Mouse (Mus musculus) lung, embryonic 16.5 days (tissue): Measurements from ENCODE around the gene Dusp23. TPM values are rescaled to one million over a fixed set of nuclear protein-coding genes. Genes with fewer than 3 reads are reported as not detected.

ENCODE experiments used
- ATAC-seq: fragments of 200-750 bp; cut with Nextera tagmentation; 2 replicates; pipeline ENCODE4 v1.8.0; 2017; ENCODE audit warnings: low read depth, mild to moderate bottlenecking, moderate library complexity
- H3K27ac ChIP-seq: fragments of 300-500 bp; sonication (generic); 2 replicates; pipeline ENCODE4 v1.5.1; 2014; ENCODE audit warnings: mild to moderate bottlenecking, control low read depth, low read length
- H3K27me3 ChIP-seq: fragments of 300-500 bp; sonication (generic); 2 replicates; pipeline ENCODE4 v1.6.1; 2014; ENCODE audit warnings: low read depth, low read length, mixed read lengths; ENCODE audit not compliant: control insufficient read depth, insufficient read depth
- H3K36me3 ChIP-seq: fragments of 300-500 bp; sonication (generic); 2 replicates; pipeline ENCODE4 v1.6.1; 2014; ENCODE audit warnings: low read length; ENCODE audit not compliant: control insufficient read depth, insufficient read depth
- H3K4me1 ChIP-seq: fragments of 300-500 bp; sonication (generic); replicated peaks from 2 replicates; pipeline ENCODE4 v1.6.1; 2014; ENCODE audit warnings: low read length, mixed read lengths; ENCODE audit not compliant: control insufficient read depth, insufficient read depth
- H3K4me2 ChIP-seq: fragments of 300-500 bp; sonication (generic); 2 replicates; pipeline ENCODE4 v1.6.1; 2014; ENCODE audit warnings: low read depth, low read length, control low read depth
- H3K4me3 ChIP-seq: fragments of 300-500 bp; sonication (generic); 2 replicates; pipeline ENCODE4 v1.5.1; 2014; ENCODE audit warnings: mild to moderate bottlenecking, low read length, control low read depth
- H3K9ac ChIP-seq: fragments of 300-500 bp; sonication (generic); 2 replicates; pipeline ENCODE4 v1.6.1; 2014; ENCODE audit warnings: low read length, control low read depth
- H3K9me3 ChIP-seq: fragments of 300-500 bp; sonication (generic); 2 replicates; pipeline ENCODE4 v1.6.1; 2016; ENCODE audit warnings: low read length; ENCODE audit not compliant: control insufficient read depth
- WGBS: fragments of 180-500 bp; shearing (Covaris S2); extraction: QIAGEN DNeasy Blood & Tissue Kit; methylation state at CpG from one replicate; pipeline ENCODE4 v1.1.7; 2014; 5-methylcytosine and 5-hydroxymethylcytosine counted together
- polyA plus RNA-seq: library from polyadenylated mRNA; unstranded; fragments of >200 nt; fragmentation: Nextera tagmentation; extraction: Ambion mirVana; gene quantifications from 2 replicates; pipeline ENCODE4 v1.2.1, GENCODE M21; 2015

Dusp23 gene
- polyA plus RNA-seq, 1 experiment from 2014 or later: 13.7 TPM

DNA sequence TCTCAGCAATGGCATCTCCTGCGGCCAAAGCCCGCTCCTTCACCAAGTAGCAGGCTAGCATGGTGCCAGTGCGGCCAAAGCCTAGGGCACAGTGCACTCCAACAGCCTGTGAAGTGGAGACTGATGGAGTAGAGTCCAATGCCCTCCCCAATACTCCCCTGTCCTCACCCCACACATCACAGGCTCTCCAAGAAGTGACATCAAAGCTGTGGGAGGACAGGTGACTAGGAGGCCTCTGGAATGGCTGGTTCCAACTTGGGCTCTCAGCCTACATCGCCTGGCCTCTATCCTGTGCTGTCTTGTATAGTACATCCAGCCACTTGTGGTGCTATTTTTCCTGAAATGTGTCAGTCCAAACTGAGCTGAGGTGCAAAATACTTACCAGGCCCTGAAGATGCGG is 1.0 kb downstream of the Dusp23 start:
- no peak overlapping the region for H3K4me2 ChIP-seq
- ATAC-seq: no peak
- H3K9me3 ChIP-seq: no peaks in the 10 kb centered on the region
- 0 out of 2 replicates have a peak overlapping the region, but pooled peaks have one; percentile 17 for H3K27ac ChIP-seq
- no peaks in the 10 kb centered on the region for H3K27me3 ChIP-seq
- no peak overlapping the region for H3K9ac ChIP-seq
- H3K4me3 ChIP-seq: no peak overlapping the region
- no peaks in the 10 kb centered on the region for H3K36me3 ChIP-seq
- peaks cover 3% of the 10 kb centered on the region for H3K4me1 ChIP-seq
- 88% methylated on average over 5 of the region's 5 CpGs for WGBS

DNA sequence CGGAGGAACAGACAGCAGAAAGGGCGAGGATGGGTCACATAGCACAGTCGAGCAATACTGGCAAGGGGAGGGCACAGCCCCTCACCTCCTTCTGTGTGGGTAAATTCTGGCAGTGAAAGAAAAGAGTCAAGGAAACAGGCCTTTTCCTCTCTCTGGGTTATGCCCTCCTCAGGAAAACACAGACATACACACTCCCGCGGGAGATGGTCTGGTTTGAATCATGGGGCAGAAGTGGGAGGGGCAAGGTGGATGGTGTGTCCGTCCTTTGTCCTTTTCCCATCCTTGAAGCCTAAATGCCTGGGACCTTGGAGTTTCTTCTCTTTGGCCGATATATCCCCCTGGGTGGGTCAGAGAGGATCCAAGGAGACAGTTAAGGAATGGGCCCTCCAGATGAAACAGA is 2.9 kb downstream of the Dusp23 start:
- Histone ChIP-seq H3K4me2 (no peak overlapping the region), H3K36me3 (no peaks in the 10 kb centered on the region), H3K27me3 (no peaks in the 10 kb centered on the region), H3K9ac (no peak overlapping the region), H3K27ac (no peak overlapping the region), H3K9me3 (no peaks in the 10 kb centered on the region), H3K4me3 (no peak overlapping the region), H3K4me1 (no peaks in the 10 kb centered on the region; the same call in none of the 2 replicates)
- no peak for ATAC-seq
- 61% methylated on average over 7 of the region's 7 CpGs for WGBS

DNA sequence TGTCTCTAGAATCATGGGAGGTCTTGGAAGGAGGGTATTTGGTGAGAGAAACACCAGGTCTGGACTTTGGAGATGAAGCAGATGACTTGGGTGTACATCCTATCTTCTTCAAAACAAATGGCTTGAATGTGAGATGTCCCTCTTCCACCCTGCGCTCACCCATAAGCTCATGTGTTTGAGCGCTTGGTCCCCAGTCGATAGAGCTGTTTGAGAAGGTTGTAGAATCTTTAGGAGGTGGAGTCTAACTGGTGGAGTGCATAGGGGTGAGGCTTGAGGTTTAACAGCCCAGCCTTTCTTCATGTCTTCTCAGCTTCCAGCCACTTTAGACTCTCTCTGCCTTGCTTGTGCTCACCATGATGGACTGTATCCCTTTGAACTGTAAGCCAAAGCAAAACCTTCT is 6.5 kb downstream of the Dusp23 start:
- Histone ChIP-seq H3K4me2 (no peak overlapping the region), H3K9ac (no peak overlapping the region)
- WGBS: 93% methylated on average over 3 of the region's 3 CpGs

DNA sequence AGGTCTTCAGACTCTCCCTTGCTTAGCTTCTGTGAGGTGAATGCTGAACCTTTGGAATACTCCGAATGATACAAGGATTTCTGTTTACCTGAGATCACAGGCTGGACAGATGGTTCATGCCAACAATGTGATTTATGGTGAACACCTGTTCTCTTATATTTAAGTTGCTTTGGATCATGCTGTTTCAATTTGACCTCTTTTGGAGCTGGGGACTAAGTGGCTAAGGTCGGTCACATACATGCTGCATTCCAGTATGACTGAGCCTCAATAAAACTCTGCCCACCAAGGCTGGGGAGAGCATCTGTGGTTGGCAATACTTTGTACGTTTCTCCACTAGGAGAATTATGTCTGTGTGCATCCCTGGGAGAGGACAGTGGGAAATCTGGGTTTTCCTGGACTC is 8.7 kb downstream of the Dusp23 start:
- Histone ChIP-seq H3K4me3 (no peak overlapping the region), H3K27me3 (no peaks in the 10 kb centered on the region), H3K9ac (no peak overlapping the region), H3K4me2 (no peak overlapping the region), H3K36me3 (no peaks in the 10 kb centered on the region), H3K4me1 (no peaks in the 10 kb centered on the region), H3K9me3 (no peaks in the 10 kb centered on the region), H3K27ac (no peak overlapping the region)
- WGBS: 61% methylated on average over 3 of the region's 3 CpGs
- no peak for ATAC-seq

More for the DNA sequence above, 6.5 kb downstream of the Dusp23 start:
- Histone ChIP-seq H3K36me3 (no peaks in the 10 kb centered on the region), H3K4me3 (no peak overlapping the region), H3K27ac (no peak overlapping the region), H3K9me3 (no peaks in the 10 kb centered on the region), H3K4me1 (no peaks in the 10 kb centered on the region), H3K27me3 (no peaks in the 10 kb centered on the region)
- ATAC-seq: no peak

DNA sequence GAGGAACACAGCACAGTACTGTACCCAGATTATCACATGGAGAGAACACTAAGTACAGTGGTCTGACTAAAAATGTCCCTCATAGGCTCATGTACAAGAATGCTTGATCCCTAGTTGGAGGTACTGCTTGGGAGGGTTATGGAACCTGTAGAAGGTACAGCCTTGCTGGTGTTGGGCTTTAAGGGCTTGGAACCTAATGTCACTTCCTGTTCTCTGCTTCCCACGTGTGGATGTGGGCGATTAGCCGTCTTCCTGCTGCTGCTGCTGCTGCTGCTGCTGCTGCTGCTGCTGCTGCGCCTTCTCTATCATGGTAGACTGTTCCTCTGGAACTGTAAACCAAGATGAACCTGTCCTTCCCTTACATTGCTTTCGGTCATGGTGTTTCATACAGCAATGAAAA is 9.2 kb downstream of the Dusp23 start:
- H3K4me1 ChIP-seq: no peaks in the 10 kb centered on the region
- no peaks in the 10 kb centered on the region for H3K27me3 ChIP-seq
- no peak overlapping the region for H3K4me2 ChIP-seq
- WGBS: 62% methylated on average over 5 of the region's 5 CpGs
- no peak for ATAC-seq
- no peak overlapping the region for H3K9ac ChIP-seq
- H3K27ac ChIP-seq: no peak overlapping the region
- H3K9me3 ChIP-seq: no peaks in the 10 kb centered on the region
- H3K36me3 ChIP-seq: no peaks in the 10 kb centered on the region
- no peak overlapping the region for H3K4me3 ChIP-seq

DNA sequence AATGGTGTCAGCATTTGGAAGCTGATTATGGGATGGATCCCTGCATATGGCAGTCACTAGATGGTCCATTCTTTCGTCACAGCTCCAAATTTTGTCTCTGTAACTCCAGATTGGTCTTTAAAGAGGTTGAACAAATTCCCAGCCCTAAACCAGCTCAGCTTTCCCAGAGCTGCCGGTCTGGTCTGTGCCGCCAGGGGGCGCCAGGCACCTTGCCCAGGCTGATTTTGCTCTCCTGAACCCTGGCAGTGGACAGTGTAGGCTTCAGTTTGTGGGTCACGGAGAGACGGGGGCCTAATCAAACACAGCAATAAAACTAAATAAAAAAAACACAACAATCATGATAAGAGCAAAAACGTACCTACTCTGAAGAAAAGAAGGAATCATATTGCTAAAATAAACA is 13.5 kb downstream of the Dusp23 start:
- Histone ChIP-seq H3K36me3 (no peaks in the 10 kb centered on the region), H3K9ac (no peak overlapping the region), H3K27ac (no peak overlapping the region), H3K4me1 (peaks cover 6% of the 10 kb centered on the region; the same call in 1 of the 2 replicates), H3K9me3 (no peaks in the 10 kb centered on the region), H3K4me3 (no peak overlapping the region), H3K4me2 (no peak overlapping the region), H3K27me3 (peaks cover 2% of the 10 kb centered on the region; the same call in 1 of the 2 replicates)
- 0 out of 2 replicates have a peak, but pooled peaks have one; percentile 43 for ATAC-seq
- 14% methylated on average over 7 of the region's 7 CpGs for WGBS

DNA sequence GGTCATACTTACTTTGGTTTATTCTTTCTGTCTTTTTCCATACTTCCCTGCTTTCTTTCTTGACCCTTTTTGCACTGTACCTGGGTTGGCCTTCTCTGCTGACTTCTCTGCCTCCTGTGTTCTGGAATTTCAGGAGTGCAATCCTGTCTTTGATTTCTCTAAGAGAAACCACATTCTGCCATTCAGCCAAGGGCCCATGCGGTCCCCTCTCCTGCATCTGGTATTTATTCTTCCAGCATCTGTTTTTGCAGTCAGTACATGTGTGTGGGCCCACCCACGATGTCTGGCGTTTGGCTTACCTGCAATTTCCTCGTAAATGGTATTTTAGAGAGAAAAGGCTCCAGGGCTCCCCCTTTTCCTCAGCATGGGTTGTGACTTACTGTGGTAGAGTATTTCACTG is 14.6 kb downstream of the Dusp23 start:
- no peak for ATAC-seq
- no peak overlapping the region for H3K9ac ChIP-seq
- no peak overlapping the region for H3K27ac ChIP-seq
- H3K4me3 ChIP-seq: no peak overlapping the region
- peaks cover 2% of the 10 kb centered on the region; the same call in 1 of the 2 replicates for H3K27me3 ChIP-seq
- peaks cover 6% of the 10 kb centered on the region; the same call in 1 of the 2 replicates for H3K4me1 ChIP-seq
- H3K36me3 ChIP-seq: no peaks in the 10 kb centered on the region
- no peak overlapping the region for H3K4me2 ChIP-seq
- WGBS: 73% methylated on average over 4 of the region's 4 CpGs
- H3K9me3 ChIP-seq: no peaks in the 10 kb centered on the region

DNA sequence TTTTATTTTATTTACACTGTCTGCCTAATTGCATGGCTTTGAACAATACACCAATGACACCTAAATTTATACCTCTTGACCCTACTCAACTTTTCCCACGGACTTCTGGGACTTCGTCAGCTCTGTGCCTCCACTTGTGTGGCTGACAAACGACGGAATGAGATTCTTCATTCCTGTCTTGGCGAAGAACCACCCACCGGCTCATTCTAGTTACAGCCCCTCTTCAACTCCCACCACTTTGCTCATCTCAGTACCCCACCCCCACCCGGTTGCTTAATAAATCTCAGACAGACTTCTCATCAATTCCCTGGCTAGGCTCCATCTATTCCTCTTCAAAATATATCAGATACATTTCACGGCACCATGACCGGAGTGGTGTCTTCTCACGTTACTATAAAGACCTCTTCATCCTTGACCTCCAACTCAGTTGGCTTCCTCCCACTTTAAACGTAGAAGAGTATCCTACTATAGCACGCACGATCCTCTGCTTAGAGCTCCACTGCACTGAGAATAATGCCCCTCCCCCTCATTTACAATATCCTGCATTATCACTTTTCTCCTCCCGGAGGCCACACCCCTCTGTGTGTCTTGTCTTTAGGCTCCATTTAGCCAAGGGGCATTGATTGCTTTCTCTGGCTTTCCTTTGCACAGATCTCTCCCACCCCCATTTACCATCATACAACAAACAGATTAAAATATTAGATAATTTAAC is 15.2 kb downstream of the Dusp23 start:
- Histone ChIP-seq H3K27me3 (peaks cover 2% of the 10 kb centered on the region; the same call in 1 of the 2 replicates), H3K4me2 (peak overlapping the region; percentile 42), H3K9ac (no peak overlapping the region), H3K9me3 (no peaks in the 10 kb centered on the region), H3K4me1 (peaks cover 6% of the 10 kb centered on the region; the same call in 1 of the 2 replicates), H3K36me3 (no peaks in the 10 kb centered on the region), H3K4me3 (peak overlapping the region; percentile 24; the same call in 1 of the 2 replicates), H3K27ac (no peak overlapping the region)
- no peak for ATAC-seq
- WGBS: 26% methylated on average over 14 of the region's 14 CpGs

DNA sequence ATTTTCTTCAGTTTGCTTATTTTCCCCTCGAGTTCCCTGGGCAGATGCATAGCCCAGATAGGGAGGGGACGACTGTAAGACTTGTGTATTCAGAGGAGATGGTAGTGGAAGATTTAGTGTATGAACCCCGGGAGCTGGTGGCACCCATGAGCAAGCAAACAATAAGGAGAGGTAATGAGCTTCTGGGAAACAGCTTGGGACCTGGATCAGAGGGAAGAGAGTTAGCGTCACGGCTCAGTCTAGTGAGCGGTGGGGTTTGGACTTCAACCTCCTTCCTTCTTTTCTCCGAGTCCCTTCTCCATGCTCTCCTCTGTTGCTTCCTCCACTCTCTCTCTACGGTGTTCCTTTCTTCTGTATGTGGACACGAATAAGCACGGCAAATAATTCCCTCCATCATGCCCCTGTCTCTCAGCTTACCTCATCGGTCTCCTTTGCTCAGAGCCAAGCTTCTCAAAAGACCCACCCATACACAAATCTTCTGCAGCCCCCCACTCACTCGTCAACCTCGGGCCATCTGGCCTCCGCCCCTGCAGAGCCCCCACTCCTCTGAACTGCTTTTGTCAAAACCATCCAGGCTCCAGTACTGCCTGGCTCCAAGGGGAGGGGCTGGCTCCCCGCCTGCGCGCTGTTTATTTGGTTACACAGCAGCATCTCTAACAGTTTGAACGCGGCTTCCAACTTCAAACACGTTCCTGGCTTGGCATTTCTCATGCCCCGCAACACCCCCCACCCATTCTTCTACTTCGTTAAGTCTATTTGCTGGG is 16.0 kb downstream of the Dusp23 start:
- WGBS: 8% methylated on average over 22 of the region's 22 CpGs
- peak overlapping the region; percentile 27 for H3K9ac ChIP-seq
- no peaks in the 10 kb centered on the region for H3K9me3 ChIP-seq
- H3K4me1 ChIP-seq: peaks cover 6% of the 10 kb centered on the region; the same call in 1 of the 2 replicates
- ATAC-seq: peak; percentile 64
- no peak overlapping the region for H3K27ac ChIP-seq
- peaks cover 2% of the 10 kb centered on the region; the same call in 1 of the 2 replicates for H3K27me3 ChIP-seq
- H3K4me3 ChIP-seq: peak overlapping the region; percentile 24
- no peaks in the 10 kb centered on the region for H3K36me3 ChIP-seq
- H3K4me2 ChIP-seq: peak overlapping the region; percentile 42
